Mouse (Mus musculus) adrenal gland, postnatal 4 days (tissue): ENCODE measurements around the gene Pacs2. TPM values are rescaled to one million over a fixed set of nuclear protein-coding genes. Genes with fewer than 3 reads are reported as not detected.

Source experiments
- DNase-seq, 2 experiments: peaks; one replicate each; pipeline ENCODE4 v3.0.0; 2021 to 2022; ENCODE audit warnings: low spot score in 2 of 2, mixed read lengths in 2 of 2
- total RNA-seq, 2 experiments: library from RNA; stranded (reverse); gene quantifications; 2 replicates each; pipeline ENCODE4 v1.2.3; 2021

The Pacs2 gene
- total RNA-seq, 2 experiments from 2014 or later = 46.0 to 50.4 TPM

DNA sequence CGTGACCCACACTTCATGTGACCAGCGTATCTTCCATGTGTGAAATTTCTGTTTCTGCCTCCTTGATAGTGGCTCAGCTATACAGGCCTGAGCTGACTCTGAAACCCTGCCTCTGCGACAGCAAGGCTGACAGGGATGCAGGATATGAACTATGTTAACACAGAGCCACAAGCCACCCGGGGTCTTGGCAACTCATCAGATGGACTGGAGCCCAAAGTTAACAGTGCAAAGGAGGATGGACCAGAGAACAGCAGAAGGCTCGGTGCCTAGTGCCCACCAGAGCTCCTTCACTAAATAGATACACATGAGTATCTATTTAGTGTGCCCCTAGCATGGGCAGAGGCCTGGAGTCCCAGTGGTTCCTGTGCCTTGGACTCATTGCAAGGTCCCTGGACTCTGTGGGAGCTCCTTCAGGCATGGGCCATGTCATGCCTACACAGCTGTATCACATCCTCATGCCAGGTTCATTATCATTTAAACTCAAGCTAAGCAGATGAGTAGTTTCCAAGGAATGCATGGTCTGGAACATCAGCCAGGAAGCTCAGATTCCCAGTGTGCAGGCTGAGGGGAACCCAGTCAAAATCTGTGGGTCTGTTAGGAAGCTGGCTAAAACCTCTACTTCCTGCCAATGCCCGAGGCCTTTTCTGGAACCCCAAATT, 2.5 kb upstream of the Pacs2 start:
- no peak for DNase-seq

DNA sequence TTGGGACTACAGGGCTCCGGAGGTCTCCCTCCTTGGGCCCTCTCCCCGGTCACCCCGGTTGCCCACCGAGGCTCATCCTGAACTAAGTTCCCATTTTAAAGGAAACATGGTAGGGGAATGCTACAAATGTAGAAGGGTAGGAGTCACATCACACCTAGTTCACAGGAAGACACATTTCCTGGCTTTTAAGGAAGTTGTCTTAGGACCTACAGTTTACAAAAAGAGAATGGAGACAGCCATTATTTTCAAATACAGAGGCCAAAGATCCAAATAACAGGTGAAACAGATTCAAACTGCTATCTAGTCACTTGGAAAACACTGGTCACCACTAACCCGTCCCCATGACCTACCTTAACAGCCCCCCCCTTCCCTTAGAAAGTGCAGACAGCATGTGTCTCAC, 1.9 kb upstream of the Pacs2 start:
- DNase-seq = no peak

DNA sequence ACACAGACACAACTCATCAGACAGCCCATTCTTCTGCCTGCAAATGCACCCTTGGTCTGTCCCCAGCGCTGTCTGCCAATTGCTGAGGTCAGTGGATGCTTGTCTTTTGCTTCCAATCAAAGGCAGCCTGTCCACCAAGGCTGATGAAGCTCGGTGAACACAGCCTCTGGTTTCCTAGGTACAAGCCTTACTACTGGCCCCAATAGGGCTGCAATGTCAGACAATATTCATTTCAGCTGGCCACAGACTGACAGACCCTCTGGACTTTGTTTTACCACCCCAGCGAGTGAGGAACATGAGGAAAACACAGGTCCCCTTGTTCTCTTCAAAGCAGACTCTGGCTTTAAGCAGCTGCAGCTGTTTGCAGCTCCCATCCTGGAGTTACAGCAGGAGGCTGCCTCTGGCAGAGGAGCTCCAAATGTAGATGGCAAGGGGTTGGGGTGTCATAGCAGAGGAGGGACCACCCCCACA, 1.3 kb upstream of the Pacs2 start:
- DNase-seq = no peak

DNA sequence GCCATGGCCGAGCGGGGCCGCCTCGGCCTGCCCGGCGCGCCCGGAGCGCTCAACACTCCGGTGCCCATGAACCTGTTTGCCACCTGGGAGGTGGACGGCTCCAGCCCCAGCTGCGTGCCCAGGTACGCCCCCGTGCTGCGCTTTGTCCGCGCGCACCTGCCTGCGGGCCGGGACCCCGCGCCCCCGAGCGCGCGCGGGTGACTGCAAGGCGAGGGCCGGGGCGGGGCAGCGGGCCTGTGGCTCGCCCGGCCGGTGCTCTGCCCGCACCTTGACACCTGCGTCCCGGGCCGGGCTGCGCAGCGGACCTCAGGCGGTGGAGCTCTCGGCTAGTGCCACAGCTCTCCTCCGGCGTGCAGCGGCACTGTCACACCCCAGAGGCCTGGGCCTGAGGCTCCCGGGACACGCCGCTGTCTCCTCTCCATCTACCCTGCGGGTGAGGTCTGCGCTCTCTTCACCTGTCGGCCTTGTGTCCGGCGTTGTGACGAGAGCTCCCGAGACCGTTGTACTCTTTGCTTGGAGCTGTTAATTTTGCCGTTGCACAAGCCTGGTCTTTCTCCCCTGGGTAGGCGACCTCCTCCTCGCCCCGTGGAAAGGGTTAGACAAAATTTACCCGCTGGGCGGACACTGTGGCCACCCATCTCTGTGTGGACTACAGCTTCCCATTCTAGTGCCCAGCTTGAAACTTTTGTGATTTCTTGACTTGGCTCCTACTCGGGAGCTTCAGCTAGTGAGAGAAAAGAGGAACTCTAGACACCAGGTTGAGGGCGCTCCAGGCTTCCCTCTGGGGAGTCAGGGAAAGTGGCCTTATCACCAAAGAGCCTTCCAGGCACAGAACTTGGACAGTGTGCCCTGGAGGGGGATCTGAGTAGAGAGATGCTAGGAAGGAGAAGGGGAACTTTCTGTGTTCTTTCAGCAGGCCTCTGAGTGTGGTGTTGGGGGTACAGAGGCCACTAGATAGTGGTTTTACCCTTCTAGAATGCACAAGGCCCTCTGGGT, 551 bp downstream of the Pacs2 start:
- DNase-seq = peak; percentile 19 to 21

DNA sequence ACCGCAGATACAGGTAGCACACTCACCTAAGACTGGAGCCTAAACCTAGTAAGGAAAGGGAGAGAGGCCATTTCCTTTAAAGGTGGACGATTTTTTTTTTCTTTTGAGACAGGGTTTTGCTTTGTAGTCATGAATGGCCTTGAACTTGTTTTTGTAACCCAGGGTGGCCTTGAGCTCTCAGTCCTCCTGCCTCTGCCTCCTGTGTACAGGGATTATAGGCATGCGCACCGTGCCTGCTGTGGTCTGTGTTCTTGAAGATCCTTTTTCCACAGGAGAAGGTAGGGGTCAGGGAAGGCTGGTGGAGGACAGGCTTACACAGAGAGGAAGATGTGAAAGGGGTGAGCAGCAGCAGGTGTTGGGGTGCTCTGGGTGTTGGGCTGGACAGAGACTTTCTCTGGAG, 1.6 kb downstream of the Pacs2 start:
- no peak for DNase-seq

DNA sequence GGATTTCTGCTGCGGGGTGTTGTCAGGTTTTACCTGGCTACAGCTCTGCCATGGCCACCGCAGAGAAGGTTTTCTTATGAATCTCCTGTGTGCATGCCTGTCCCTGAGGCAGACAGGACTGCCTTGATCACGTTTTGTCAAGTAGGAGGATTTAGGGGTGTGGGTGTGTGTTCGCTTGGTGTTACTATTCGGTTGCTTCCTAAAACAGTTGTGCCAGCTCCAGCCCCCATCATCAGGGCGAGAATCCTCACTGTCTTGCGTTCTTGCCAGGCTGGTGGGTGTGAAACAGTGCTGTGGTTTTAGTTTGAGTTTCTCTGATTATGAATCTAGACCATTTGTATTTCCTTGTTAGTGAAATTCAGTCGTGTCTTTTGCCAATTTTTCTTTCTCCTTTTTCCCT, 2.7 kb downstream of the Pacs2 start:
- DNase-seq = no peak

DNA sequence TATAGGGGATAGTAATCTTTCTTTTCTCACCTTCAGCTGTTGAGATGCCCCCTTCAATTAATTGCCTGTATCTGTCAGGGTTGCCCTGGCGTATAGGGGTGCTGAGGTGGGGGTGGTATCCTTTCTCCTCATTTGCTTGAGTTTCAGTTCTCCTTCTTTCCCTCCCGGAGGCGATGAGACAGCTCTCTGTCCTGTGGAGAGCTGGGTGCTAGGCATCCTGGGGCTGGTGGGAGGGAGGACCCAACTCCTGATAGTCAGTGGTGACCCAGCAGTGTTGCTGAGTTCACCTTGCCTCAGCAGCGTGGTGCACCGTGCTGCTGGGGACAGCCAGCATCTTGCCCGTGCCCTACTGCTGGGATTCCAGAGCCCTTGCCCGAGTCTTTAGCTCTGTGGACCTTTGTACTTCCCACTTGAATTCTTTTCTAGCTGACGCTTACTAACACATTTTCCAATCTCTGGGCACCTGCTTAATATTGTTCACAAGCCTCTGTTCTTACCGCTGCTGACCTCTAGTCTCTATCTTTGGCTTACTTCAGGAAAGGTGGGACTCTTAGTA, 3.2 kb downstream of the Pacs2 start:
- no peak for DNase-seq

DNA sequence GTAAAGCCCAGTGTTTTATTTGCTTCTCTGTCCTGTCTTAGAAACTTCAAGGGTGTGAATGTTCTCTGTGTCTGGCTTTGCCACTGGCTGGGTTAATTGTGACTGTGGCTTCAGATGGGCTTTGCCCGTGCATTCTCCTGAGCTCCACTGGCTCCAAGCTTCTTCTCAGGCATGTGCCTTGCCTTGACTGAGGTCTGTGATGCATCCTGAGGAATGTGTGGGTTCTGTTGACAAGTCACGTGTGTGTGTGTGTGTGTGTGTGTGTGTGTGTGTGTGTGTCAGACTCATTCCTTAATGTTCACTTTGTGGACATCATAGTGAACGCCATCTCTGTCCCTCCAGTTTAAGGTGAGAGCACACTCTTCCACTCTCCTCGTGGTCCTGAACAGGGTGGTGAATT, 4.5 kb downstream of the Pacs2 start:
- no peak for DNase-seq

DNA sequence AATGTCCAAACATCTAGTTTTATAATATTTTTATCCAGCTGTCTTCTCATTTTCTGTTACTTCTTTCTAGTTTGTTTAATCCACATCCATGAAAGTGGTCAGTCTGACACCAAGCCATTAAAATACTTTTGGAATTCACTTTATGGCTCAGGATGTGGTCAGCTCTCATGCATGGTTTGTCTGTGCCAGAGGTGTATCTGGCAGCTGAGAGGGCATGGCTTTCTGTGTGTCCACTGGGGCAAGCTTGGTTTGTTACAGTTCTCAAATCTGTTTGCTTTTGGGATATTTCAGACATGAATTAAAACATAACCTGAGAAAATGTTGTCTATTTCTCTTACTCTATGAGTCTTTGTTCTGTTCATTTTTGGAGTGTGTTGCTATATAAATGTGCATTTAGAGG, 7.2 kb downstream of the Pacs2 start:
- no peak for DNase-seq

DNA sequence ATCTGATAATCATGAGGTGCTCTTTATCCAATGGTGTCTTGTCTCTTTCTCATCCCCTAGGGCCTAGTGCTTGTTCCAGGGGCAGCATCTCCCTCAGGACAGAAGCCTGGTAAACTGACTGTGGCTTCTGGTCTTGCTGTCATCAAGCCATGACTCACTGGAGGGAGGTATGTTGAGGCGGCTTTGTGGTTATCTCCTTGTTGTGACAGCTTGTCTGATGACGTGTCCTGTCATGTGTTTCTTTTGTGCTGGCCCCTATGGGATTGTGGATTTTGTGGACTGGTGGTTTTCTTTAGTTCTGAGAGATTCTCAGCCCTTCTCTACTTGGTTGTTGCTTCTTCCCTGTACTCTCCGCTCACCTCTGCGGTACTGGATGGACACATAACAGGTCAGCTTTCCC, 8.8 kb downstream of the Pacs2 start:
- DNase-seq = no peak

DNA sequence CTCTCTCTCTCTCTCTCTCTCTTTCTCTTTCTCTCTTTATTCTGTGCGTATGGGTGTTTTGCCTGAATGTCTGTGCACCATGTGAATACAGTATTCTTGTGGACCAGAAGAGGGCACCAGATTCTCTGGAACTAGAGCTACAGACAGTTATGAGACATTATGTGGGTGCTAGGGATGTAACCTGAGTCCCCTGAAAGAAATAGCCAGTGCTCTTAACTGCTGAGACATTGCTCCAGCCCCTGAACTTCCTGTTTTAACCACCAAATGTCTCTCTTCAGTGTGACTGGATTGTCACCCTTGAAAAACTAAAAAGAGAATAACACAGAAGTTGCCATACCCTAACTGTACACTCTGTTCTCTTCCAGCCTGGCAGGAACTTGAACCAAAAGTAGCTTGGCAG, 12.2 kb downstream of the Pacs2 start:
- DNase-seq = no peak

DNA sequence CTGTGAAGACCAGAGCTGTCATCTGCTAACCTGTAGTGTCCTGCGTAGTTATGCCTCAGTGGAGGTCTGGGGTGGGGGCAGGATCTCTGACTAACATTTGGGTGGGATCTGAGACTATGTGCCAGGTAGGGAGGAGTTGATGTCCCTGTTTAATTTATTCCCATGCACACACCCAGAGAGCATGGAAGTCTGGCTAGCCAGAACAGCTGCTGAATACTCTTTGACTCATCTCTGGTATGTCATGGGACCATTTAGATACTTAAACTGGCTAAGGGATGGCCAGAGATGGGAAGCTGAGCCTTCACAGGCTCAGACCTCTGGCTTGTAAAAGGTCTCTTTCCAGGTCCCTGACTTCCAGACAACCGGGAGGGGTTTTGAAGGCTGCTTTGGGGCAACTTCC, 13.2 kb downstream of the Pacs2 start:
- DNase-seq = no peak

DNA sequence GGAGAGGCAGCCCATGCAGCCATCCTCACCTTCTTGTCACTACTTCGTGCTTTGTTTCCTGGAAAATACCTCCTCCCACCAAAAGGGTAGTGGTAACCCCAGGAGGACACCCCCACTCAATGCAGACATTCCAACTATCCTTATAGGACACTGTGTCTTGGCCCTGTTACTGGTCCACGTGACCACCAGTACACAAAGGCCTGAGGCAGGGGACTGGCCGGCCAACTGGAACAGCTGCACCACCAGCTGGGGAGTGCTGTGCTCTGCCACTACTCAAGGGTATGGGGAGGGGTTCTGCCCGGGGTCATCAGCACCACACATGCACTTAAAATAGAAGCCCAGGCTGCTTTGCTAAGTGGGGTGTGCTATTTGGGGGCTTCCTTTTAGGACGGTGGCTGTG, 13.8 kb downstream of the Pacs2 start:
- no peak for DNase-seq

DNA sequence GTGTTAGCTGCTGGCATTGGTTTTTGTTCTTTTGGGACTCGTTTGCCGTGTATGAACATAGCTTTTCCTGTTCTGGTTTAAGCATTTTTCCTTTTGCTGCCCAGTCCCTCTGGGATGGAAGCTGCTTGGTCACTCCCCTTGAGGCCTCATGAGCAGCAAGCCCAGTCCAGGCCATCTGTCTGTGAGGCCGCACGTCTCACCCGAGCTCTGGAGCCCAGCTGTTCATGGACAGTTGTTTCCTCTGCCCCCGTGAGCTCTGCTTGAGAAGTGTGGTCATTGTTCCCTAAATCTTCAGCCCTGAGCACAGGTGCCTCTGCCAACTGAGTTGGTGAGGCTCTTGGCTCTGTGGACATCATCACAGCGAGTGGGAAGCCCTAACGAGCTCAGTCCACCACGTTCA, 14.6 kb downstream of the Pacs2 start:
- no peak for DNase-seq

DNA sequence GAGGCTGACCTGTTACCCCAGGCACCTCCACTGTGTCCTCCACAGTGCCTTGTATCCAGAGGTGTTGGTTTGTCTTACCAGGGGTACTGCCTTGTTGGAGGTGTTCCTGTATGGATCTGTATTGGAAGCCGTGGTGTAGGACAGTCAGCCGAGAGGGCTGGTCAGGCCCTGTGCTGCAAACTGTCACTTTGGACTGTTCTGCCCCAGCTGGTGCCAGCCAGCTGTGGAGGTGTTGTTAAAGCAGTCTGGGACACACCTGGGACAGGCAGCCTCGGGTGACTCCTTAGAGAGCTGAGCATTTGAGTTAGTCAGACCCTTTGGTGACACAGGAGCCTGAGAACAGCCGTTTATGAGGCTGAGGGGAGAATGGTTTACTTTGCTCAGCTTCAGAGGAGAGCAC, 15.7 kb downstream of the Pacs2 start:
- no peak for DNase-seq

DNA sequence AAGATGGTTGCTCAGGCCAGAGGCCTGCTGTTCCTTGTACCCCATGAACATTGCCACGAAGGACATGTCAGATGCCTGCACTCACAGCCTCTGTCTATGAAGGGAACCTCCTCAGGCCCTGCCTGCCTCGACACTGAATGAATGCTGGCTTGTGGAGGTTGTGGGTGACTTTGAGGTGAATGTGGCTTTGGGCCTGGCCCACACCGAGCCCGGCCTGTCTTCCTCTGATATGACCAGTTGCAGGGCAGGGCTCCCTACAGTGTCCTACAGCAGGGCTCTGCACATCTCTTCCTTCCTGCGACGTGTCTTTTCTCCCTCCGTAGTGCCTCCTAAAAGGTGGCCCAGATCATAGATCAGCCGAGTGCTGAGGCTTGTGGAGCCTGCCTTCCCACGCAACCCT, 16.7 kb downstream of the Pacs2 start:
- no peak for DNase-seq

DNA sequence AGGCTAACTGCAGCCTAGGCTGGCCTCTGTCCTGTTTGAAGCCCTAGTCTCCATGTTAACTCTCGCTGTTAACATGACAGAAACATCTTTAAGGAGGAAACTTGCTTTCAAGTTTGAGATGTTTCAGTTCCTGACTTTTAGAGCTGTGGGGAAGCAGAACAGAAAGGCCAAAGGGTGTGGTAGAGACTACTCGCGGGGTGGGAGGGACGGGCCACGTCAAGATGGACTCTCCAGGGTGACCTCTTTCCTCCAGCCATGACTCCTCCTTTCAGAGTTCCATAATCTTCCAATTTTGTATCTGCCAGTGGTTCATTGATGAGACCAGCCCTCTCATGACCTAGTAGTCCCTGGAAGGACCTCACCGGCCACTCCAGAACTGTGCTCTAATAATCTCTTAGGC, 17.1 kb downstream of the Pacs2 start:
- DNase-seq = no peak

DNA sequence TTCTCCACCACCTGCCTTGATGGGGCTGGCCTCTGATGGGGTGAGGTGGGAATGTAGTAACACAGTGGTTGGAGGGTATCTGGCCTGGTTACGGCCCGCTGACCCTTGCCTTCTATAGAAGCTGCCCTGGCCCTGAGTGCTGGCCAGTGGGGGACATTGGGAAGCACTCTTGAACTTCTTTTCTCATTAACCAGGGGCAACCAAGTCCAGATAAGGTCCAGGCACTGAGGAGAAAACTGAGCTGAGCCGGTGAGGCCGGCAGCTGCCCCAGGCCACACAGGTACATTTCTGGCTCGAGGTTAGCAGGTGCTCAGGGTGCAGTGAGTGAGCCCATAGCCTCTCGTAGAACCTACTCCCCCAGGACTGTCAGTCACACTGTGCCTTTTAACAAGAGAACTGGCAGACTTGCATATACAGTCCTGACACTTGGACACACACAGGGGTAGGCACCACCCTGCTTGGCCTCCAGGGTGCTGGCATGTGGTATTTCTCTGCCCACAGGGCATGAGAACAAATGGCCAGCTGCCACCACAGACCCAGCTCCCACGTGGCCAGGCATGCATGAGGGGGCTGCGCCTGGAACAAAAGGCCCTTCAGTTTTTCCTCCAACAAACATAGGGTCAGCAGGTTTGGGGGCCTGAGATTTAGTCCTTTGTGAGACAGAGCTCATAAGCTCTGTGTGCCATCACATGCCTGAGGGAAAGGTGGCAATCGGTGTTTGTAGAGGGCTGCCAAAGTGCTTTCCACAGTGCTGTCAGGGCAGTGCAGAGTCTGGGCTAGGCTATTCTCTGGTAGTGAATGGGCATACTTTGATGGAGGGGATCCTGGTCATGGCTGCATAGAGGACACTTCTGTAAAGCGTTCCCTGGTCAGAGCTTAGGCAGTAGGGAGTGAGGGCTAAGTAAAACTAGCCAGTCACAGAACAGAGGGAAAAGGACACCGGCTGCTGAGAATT, 18.3 kb downstream of the Pacs2 start:
- no peak for DNase-seq

DNA sequence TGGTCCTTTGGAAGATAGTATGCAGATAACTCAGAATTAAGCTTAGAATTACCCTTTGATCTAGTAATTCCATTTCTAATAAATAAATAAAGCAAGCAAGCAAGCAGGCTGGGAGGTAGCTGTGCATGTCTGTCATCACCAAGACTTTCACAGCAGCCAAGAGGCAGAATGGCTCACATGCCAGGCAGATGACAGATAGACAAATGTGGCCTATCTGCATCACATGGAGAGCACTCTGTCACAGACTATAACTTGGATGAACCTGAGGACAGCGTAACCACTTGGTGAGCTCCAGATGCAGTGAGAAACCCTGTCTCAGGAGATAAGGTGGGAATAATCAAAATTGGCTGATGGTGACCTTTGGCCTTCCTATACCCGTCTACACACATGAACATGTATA, 20.8 kb downstream of the Pacs2 start:
- no peak for DNase-seq

DNA sequence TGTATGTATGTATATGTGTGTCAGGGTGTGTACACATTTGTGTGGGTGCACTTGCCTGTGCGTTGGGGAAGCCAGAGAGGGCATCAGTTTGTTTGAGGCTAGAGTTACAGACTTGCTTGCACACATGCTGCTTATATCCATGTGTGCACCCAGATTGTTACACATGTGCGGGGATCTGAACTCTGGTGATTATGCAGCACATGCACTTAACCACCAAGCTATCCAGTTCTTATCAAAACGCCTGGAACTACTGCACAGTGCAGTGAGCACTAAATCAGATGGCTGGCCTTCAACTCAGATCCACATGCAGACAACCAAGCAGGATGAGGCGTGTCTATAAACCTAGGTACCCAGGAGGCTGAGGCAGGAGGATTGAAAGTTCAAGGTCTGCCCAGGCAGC, 22.7 kb downstream of the Pacs2 start:
- no peak for DNase-seq

DNA sequence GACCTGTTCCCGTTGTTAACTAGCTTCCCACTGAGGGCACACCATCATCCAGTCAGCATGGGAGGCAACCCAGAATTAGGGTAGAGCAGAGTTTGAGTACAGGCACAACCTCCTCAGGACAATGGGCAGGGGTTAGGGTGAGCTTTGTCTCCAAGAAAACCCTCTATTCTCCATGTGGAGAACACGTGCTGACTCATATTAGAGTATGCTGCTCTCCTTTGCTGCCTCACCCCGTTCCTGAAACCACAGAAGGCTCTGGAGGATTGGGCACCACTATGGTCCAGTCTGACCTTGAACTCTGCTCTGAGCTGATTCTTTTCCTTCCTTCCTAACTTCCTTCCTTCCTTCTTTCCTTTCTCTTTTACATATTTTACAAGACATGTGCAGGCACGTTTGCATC, 24.1 kb downstream of the Pacs2 start:
- DNase-seq = no peak
